Mouse (Mus musculus) testis, adult 2 months (tissue): ENCODE measurements around the gene Ubc. TPM values are rescaled to one million over a fixed set of nuclear protein-coding genes. Genes with fewer than 3 reads are reported as not detected.

Experiments used
- H3K27ac ChIP-seq: fragments of 200-500 bp; 2 replicates; pipeline ENCODE4 v1.5.1; 2012; ENCODE audit warnings: low read depth, low read length; ENCODE audit not compliant: control insufficient read depth, insufficient read depth
- H3K27me3 ChIP-seq: fragments of 200-500 bp; 2 replicates; pipeline ENCODE4 v1.6.1; 2012; ENCODE audit warnings: mild to moderate bottlenecking, low read length, moderate library complexity; ENCODE audit not compliant: control insufficient read depth, insufficient read depth
- H3K36me3 ChIP-seq: fragments of 200-500 bp; 2 replicates; pipeline ENCODE4 v1.6.1; 2012; ENCODE audit warnings: mild to moderate bottlenecking, low read length; ENCODE audit not compliant: control insufficient read depth, insufficient read depth
- H3K4me1 ChIP-seq: fragments of 200-500 bp; 2 replicates; pipeline ENCODE4 v1.6.1; 2012; ENCODE audit warnings: low read length; ENCODE audit not compliant: control insufficient read depth, insufficient read depth
- H3K4me3 ChIP-seq: fragments of 200-500 bp; 2 replicates; pipeline ENCODE4 v1.5.1; 2012; ENCODE audit warnings: low read depth, mild to moderate bottlenecking, low read length, moderate library complexity, mixed read lengths; ENCODE audit not compliant: control insufficient read depth
- CTCF ChIP-seq: fragments of 200-500 bp; IDR thresholded peaks from 2 replicates; pipeline ENCODE4 v1.5.1; 2012; ENCODE audit warnings: low read depth, mild to moderate bottlenecking, inconsistent platforms, low read length, moderate library complexity; ENCODE audit not compliant: control insufficient read depth, insufficient read depth, insufficient replicate concordance
- POLR2A ChIP-seq: fragments of 200-500 bp; IDR thresholded peaks from 2 replicates; pipeline ENCODE4 v1.6.1; 2012; ENCODE audit warnings: low read depth, mild to moderate bottlenecking, inconsistent platforms, low read length, moderate library complexity; ENCODE audit not compliant: control insufficient read depth
- polyA plus RNA-seq: library from polyadenylated mRNA; depleted of rRNA; stranded (reverse); fragments of >200 nt; gene quantifications from 2 replicates; pipeline ENCODE4 v1.2.3, GENCODE M21; 2012

Ubc gene
- polyA plus RNA-seq, 1 experiment, result 1,188 TPM

DNA sequence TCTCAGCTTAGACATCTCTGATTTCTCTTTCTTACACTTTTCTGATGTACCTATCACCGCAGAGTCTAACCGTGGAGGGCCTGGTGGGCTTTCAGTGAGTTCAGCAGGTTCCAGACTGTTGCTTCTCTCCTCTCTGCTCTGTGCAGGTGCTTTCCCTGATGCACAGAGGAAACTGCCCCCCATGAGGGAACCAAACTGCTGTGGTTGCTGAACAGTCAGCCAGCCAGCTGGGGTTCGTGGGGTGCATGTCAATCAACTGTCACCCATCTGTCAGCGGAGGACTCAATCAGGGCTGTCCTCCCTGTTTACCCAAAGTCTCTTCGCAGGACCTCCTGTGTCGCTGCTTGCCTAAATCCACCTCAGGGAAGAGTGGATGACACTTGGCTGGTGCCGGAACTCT, 12.8 kb downstream of the Ubc start:
- Histone ChIP-seq H3K4me1 (no peaks in the 10 kb centered on the region), H3K27ac (no peak overlapping the region), H3K36me3 (no peaks in the 10 kb centered on the region), H3K27me3 (no peaks in the 10 kb centered on the region), H3K4me3 (no peak overlapping the region)
- TF ChIP-seq POLR2A, result no peak
- no peak for TF ChIP-seq CTCF

GRCm38 (mm10) chr5:125375871-125376270, 14.1 kb downstream of the Ubc start:
- TF ChIP-seq CTCF (no peak), POLR2A (no peak)
- H3K36me3 ChIP-seq, result no peaks in the 10 kb centered on the region
- no peaks in the 10 kb centered on the region for H3K4me1 ChIP-seq
- H3K27ac ChIP-seq, result no peak overlapping the region
- no peak overlapping the region for H3K4me3 ChIP-seq
- no peaks in the 10 kb centered on the region for H3K27me3 ChIP-seq

GRCm38 (mm10) chr5:125372027-125372426, 18.0 kb downstream of the Ubc start:
- H3K4me1 ChIP-seq, result no peaks in the 10 kb centered on the region
- no peaks in the 10 kb centered on the region for H3K27me3 ChIP-seq
- H3K27ac ChIP-seq, result no peak overlapping the region
- no peak for TF ChIP-seq POLR2A
- TF ChIP-seq CTCF, result no peak
- H3K4me3 ChIP-seq, result no peak overlapping the region
- no peaks in the 10 kb centered on the region for H3K36me3 ChIP-seq

- Histone ChIP-seq H3K4me3 (no peak overlapping the region), H3K27me3 (no peaks in the 10 kb centered on the region), H3K4me1 (no peaks in the 10 kb centered on the region), H3K36me3 (no peaks in the 10 kb centered on the region), H3K27ac (no peak overlapping the region)
- no peak for TF ChIP-seq POLR2A
- TF ChIP-seq CTCF, result no peak
Observed at GRCm38 (mm10) chr5:125370950-125371693, 18.9 kb downstream of the Ubc start.

DNA sequence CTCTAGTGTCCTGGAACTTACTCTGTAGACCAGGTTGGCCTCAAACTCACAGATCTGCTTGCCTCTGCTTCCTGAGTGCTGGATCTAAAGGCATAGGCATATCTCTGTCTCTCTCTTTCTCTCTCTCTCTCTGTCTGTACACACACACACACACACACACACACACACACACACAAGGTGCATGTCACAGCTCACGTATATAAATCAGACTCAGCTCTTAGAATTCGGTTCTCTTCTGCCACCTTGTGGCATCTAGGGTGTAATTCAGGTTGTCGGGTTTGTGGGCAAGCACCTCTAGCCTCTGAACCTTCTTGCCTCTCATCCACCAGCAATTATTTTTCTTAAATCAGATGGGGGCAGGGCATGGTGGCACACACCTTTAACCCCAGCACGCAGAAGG, 21.4 kb downstream of the Ubc start:
- no peaks in the 10 kb centered on the region for H3K4me1 ChIP-seq
- H3K4me3 ChIP-seq, result peak overlapping the region; percentile 67
- no peaks in the 10 kb centered on the region for H3K27me3 ChIP-seq
- H3K36me3 ChIP-seq, result 0 out of 2 replicates have a peak, but pooled peaks cover 1% of the 10 kb centered on the region
- TF ChIP-seq CTCF (peak; percentile 19; the same call in 1 of the 2 replicates), POLR2A (no peak)
- H3K27ac ChIP-seq, result no peak overlapping the region

DNA sequence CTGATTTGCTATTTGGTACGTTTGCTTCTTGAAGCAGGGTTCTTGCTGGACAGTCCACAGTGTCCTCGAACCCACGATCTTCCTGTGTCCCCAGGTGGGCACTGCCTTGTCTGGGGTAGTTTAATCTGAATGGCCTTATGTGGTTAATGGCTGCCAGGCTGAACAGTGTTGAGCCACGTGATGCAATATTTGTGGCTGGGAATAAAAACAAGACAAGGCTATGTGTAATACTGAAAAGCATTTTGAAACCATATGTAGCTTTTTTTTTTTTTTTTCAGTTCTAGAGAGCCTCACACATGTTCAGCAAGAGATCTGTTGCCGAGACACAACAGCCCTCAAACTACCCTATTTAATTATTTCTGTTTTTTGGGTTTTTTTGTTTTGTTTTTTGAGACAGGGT, 21.8 kb downstream of the Ubc start:
- no peaks in the 10 kb centered on the region for H3K27me3 ChIP-seq
- no peak overlapping the region for H3K27ac ChIP-seq
- TF ChIP-seq POLR2A (no peak), CTCF (no peak)
- no peaks in the 10 kb centered on the region for H3K4me1 ChIP-seq
- H3K36me3 ChIP-seq, result 0 out of 2 replicates have a peak, but pooled peaks cover 1% of the 10 kb centered on the region
- no peak overlapping the region for H3K4me3 ChIP-seq

DNA sequence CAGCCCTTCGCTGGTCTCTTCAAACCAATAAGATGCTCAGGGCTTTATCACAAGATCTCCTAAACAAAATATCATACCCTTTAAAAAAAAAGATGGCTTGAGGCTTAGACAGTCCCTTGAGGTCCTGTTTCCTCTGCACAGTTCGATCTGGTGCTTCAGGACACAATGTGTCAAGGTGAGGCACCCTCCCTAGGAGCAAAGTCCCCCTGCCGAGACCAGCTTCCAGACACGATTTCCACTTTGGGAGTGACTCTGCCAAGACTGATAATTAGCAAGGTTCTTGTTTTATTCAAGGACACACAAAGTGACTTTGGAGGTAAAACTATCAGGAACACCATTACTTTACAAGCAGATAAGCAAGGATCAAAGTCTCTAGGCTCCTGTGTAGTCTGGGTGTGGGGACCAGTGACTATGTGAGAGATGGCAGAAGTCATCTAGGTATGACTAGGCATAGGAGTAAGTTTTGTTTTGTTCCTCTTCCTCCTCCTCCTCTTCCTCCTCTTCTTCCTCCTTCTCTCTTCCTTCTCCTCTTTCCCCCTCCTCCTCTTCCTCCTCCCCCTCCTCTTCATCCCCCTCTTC, 25.1 kb downstream of the Ubc start:
- H3K4me1 ChIP-seq, result peaks cover 7% of the 10 kb centered on the region
- no peaks in the 10 kb centered on the region for H3K27me3 ChIP-seq
- H3K36me3 ChIP-seq, result peaks cover 3% of the 10 kb centered on the region
- no peak overlapping the region for H3K27ac ChIP-seq
- H3K4me3 ChIP-seq, result no peak overlapping the region
- no peak for TF ChIP-seq CTCF
- no peak for TF ChIP-seq POLR2A

GRCm38 (mm10) chr5:125363894-125364293, 26.1 kb downstream of the Ubc start:
- peaks cover 7% of the 10 kb centered on the region for H3K4me1 ChIP-seq
- H3K36me3 ChIP-seq, result peaks cover 3% of the 10 kb centered on the region
- no peak overlapping the region for H3K4me3 ChIP-seq
- H3K27me3 ChIP-seq, result no peaks in the 10 kb centered on the region
- TF ChIP-seq POLR2A (no peak), CTCF (no peak)
- H3K27ac ChIP-seq, result no peak overlapping the region
